Mouse (Mus musculus): ENCODE measurements at regions not wholly inside any gene's neighbourhood (a gene's known extent, or its start where the extent isn't known, plus 50 kb on each side); places are given as distances from the start of the nearest gene placed in this dataset.

DNA sequence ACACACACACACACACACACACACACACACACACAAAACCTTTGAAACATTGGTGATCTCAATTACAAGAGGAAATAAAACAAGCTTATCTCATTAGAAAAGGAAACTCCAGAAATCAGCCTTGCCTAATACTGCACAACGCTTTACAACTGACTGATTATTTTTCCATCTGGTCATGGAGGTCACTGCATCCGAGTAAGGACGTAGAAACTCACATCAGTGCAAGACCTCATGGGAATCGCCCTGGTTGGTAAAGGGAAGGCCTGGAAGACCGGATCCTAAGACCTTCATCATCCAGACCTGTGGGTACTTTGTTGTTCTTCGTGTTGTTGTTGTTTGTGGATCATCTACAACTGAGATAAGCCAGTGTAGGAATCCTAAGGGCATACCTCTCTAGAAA is 77.8 kb upstream of the Sestd1 start:
- DNase-seq (ENCODE audit: low spot score in 2 of 2) = no peak

DNA sequence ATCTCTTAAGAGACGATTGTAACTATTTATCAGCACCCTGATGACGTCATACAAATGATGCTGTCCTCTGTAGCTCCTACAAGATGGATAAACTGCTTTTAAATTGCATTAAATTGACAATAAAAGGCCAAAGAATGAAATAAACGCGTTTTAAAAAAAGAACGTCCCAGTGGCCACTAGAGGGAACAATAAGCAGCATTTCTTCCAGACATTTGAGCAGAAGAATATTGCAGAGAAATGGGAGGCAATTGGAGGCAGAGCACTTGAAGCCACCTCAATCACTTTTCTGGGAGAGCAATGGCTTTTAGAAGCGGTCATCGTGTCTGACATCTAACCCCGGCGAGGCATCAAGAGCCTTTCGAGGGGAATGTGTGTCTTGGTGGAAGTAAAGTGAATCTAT is 76.4 kb upstream of the Sestd1 start:
- no peak for DNase-seq (ENCODE audit: low spot score in 2 of 2)

DNA sequence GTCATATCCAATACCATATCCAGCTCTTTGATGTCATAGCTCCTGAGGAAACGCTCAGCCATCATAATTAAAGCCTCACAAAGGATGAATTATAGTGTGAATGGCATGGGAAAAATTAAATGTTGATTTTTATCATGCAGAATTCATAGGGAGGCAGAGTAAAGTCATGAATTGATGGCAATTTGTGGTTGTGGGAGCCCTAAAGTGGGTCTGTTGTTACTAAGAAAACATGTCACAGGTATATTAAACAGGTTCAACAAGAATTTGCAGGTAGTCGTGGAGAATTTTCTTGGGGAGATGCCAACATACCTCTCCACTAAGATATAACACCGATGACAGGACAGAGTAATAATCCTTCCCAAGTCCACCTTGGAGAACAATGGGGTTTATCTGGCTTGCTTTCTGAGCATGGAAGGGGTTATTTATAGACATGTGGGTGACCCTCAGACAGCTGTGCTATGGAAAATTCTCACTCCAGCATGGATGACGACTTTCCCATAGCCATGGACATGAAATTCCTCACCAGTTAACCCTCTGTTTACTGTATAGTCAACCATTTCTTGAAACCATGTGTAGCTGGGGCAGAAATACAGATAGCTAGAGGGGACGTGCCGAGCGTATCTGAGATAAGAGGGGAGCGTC is 71.7 kb upstream of the Sestd1 start:
- DNase-seq (ENCODE audit: low spot score in 2 of 2) = no peak

DNA sequence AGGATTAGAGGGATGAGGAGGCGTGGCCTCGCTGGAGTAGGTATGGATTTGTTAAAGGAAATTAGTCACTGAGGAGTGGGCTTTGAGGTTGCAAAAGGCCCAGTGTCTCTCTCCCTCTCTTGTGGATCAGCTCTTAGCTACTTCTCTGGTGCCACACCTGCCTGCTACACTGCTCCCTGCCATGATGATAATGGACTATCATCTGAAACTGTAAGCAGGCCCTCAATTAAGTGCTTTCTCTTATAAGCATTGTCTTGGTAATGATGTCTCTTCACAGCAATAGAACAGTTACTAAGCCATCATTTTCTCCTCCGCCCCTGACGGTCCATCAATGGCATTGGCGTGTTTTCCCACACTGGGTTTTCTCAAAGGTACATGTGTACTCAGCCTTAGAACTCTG is 66.6 kb upstream of the Sestd1 start:
- DNase-seq (ENCODE audit: low spot score in 2 of 2) = no peak

DNA sequence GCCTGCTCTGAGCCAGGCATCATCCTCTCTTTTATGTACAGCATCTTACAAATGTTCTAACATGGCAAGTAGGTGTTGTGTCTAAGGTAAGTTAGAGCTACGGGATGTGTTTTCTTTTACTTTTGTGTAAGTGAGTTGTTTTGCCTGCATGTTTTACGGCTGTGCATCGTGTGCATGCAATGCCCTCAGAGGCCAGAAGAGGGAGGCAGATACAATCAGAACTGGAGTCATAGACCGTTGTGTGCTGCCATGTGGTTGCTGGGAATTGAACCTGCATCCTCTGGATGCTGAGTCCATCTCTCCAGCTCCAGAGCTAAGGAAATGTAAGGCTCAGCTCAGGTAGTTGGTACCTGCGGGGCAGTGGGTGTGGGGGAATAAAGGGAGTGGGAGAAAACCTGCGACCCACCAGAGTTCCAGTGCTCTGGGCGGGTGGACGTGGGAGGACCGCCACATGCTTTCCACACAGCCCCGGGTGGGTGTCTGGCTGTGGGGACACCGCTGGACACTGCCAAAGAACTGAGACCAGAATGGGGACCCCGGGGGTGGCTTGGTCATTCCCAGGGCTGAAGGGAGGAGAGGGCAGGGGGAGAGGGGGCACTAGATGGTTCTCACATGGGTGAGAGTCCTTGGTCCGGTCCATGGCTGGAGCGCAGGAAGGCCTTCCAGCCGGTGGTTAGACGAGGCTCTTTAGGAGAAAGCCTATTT is 63.5 kb upstream of the Sestd1 start:
- no peak for DNase-seq (ENCODE audit: low spot score in 2 of 2)

DNA sequence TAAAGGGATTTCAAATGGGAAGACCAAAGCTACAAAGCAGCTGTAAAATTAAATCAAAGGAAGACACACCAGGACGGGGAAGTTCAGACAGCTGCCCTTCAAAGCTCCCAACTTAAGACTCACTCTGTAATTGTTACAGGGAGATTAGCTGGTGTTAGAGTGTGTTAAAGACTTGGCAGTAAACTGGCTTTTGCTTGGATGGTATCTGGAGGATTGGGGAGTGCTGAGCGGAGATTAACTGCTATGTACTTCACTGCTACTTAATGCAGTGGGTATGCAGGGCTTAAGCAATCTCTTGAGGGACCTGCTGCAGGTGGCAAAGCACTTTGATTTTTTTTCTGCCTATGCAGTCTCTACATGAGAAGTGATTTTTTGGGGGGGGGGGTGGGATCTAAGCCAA is 62.0 kb upstream of the Sestd1 start:
- DNase-seq (ENCODE audit: low spot score in 2 of 2) = no peak

DNA sequence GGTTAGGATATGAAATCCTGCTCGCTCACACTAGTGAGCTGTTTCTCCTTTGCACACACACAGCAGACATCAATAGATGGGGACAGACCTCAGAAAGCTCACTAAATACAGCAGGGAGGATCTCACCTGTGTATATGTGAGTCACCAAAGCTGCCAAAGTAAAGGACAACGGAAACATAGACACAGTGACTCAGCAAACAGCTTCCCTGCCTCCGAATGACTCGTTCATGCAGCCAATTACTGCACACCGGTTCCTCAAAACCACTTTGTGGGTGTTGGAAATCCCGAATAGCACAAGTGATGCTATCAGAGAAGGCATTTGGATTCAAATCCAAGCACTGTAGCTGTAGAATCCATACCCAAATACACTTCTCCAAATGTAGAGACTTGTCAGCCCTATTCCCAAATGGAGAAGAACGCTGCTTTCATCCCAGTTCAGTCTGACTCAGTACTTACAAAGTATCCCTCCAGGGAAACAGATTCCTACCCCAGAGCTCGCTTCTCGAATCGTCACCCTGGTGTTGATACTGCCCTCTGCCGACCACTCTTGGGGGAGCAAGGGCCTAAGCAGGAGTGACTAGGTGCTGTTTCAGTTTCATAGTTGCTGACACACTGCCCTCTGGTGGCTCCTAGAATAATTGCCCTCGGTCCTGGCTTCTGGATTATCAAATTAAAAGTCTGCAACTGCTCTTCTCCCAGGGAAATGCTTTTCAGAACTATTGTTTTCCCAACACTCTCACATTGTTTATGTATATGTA is 61.4 kb upstream of the Sestd1 start:
- peak; percentile 85 to 90 for DNase-seq (ENCODE audit: low spot score in 2 of 2)

DNA sequence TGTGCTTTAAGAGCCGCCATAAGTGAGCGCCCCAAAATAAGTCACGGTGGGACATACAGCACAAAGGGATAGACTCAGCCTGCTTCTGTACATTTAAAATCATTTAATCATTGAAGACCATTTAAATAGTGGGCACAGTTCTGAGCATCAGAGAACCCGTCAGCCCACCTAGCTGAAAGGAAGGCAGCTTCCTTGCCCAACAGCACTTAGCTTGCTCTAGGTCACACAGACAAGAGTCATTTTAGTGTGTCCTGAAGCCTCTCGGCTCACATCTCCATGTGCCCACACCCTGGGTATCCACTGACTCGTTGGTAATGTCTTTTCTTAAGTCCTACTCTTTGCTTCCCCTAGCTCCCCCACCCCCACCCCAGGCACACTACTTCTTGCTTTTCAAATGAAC is 59.7 kb upstream of the Sestd1 start:
- no peak for DNase-seq (ENCODE audit: low spot score in 2 of 2)

DNA sequence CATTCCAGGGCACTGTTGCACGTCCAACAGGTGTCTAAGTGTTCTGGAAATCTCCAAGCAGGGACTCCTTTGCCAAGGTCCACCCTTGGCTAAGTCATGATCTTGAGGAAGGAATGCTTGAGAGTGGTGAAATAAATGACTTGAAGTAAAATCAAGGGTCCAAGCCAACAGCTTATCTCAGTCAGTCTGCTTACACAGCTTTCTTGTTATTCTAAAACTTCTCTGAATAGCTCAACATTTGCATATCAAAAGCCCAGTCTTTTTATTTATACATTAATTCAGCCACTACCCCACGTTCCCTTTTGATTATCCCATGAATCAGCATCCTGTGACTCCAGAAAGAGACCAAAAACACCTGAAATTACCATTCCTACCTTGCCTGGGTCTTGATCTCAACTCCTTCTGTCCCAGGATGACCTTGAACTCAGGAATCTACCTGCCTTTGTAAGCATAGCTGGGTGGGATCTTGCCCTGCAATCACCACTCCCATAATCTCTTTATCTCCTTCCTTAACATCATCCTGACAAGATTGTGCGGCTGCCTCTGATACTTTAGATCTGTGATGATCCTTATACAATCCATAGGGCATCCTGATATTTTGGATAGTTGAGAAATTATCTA is 57.5 kb upstream of the Sestd1 start:
- no peak for DNase-seq (ENCODE audit: low spot score in 2 of 2)

DNA sequence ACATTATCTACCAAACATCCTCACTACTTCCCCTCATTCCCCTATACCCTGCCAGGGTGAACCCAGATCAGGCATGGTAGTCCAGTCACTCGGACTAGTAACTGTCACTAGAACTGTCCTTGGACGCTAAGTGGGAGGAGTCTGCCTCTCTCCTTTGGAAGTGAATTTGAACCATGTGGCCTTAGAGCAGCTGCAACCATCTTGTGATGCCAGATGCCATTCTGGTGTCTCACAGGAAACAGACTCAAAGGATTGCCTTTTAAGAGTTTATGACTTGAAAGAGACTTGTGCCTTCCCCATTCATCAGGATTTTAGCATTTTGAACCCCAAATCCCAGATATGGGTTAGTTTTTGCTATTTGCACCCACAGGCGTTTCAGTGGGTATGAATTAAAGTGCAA is 56.9 kb upstream of the Sestd1 start:
- DNase-seq (ENCODE audit: low spot score in 2 of 2) = no peak

DNA sequence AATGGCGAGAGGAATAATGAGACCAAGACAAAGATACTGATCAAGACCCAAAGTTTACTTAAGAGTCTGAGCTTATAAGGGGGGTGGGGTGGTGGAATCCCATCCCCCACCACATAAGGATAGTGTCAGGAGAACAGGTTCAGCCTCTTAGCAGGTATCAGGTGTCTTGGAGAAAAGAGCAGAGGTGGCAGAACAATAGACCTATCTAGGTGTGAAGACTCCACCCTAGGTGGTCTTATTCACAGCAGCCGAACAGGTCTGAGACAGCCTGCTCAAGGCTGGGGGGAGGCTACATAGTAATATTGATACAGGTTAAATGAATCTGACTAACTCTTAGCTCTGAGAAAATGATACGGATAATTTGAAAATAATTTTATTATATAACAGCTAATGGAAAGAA is 56.4 kb upstream of the Sestd1 start:
- DNase-seq (ENCODE audit: low spot score in 2 of 2) = no peak

DNA sequence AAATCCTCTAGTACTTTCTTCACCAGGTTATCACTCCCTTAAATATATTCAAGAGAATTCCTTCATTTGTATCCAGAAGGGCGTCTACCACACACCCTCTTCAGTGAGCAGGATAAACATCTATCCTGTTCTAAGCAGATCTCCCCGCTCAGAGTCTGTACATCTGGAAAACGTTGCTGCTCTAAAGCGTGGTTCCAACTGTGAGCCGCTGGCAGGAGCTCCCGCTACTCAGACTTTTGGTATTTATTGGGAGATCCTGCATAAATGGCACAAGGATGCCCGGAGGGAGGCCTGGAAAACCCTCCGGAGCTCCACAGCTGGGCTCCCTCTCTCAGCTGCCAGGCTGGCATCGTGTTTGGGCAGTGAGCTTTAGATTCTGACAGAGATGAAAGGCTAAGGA is 54.3 kb upstream of the Sestd1 start:
- DNase-seq (ENCODE audit: low spot score in 2 of 2) = no peak

DNA sequence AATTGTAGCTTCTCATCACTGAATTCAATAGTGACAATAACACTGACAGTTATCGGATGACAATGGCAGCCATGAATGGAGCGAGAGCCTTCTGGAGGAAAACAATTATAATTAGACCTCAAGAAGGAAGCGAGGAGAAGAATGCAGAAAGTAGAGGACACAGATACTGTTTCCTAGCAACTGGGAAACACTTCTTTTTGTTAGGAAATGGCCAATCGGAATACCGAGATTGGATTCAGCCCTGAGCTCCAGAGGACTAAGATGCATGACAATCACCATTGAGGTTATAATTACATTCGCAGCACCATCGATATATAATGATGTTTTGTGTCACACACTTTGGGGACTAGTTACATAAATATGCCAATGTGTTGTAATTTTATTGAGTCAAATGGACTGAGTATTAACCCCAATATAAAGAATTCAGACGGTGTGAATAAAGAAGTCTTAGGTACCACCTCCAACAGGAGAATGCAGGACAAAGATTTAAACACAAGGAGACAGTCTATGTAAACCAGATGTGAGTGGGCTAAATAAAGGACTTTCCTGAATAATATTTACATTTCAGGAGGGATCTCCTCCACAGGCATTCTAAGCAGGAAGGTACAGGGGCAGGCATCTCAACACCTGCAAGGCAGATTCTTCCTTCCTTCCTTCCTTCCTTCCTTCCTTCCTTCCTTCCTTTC is 53.1 kb upstream of the Sestd1 start:
- no peak for DNase-seq (ENCODE audit: low spot score in 2 of 2)

Data from frontal cortex, postnatal 10 days (tissue).